Mouse (Mus musculus) bone marrow, adult 2 months (tissue): Measurements from ENCODE around the gene Dync1i1.

ENCODE experiments used
- CTCF ChIP-seq: fragments of 200-500 bp; IDR thresholded peaks from 2 replicates; pipeline ENCODE4 v1.5.1; 2011; ENCODE audit warnings: low read length, control low read depth; ENCODE audit not compliant: control insufficient read depth, insufficient read depth
- POLR2A ChIP-seq: fragments of 200-500 bp; IDR thresholded peaks from 2 replicates; pipeline ENCODE4 v1.6.1; 2011; ENCODE audit warnings: low read depth, mild to moderate bottlenecking, control low read depth, low read length, borderline replicate concordance; ENCODE audit not compliant: control insufficient read depth

GRCm38 (mm10) chr6:5830717-5831116, 105.3 kb downstream of the Dync1i1 start:
- TF ChIP-seq CTCF (no peak), POLR2A (no peak)
